Mouse (Mus musculus) CD8-positive naive resting alpha-beta T cell, adult 2 months (primary cell): Measurements from ENCODE around the gene Gm3147.
"Not testable (repeated sequence)": the region's sequence is repeated elsewhere in the genome, so short reads cannot be mapped to it uniquely, and the experiment has no call there.

Experiments
- DNase-seq, 2 experiments: peaks; one replicate each; pipeline ENCODE4 v3.0.0; 2022; ENCODE audit warnings: low read depth in 2 of 2, low spot score in 2 of 2

The Gm3147 gene

GRCm38 (mm10) chr5:94616242-94616641 lies at the start of gene Gm3147:
Gene Gm3147 (minus strand): TSS chr5:94616342.
- DNase-seq, result not testable (repeated sequence)

GRCm38 (mm10) chr5:94648082-94648481 lies 31.9 kb upstream of the Gm3147 start, which contains the start of gene Gm6205:
Gene Gm6205 (plus strand): TSS chr5:94648382.
- DNase-seq, result not testable (repeated sequence)

DNA sequence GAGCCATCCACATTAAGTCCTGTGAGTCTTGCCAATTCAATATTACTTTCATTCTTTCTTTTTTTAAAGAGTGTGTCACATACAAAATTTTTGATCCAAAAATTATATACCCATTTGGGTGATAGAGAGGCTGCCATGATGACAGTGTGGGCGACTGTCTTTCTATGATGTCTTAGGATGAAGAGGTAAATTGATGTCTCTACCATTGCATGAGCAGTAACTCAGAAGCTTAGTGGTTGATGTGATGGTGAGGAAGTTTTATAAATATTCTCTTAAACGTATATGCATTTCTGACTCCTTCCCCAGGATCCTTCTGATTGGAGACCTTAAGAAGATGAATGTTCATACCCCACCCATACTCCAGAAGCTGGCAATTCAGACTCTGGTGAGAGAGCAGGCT lies 7.5 kb upstream of the Gm3147 start, which contains the start of gene Gm6509:
Gene Gm6509 (plus strand): TSS at position 301 of the 400 bp plus-strand sequence.
- DNase-seq, result not testable (repeated sequence)
